Mouse (Mus musculus): Measurements from ENCODE around the gene Pheta1.

DNA sequence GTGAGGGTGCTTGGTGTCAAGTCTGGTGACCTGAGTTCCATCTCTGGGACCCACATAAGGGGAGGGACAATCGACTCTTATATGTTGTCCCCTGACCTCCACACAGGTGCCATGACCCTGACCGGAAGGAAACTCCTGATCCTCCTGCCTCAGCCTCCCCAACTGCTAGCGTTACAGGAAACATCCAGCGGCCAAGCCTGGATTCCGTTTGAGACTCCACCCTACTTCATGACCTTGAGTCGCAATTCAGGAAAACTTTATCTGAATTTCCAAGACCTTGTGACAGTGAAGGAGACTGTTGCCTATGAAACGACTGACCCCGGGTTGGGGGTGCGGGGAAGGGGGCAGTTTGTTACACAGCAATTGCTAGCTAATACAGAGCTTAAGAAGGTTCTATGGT, 7.3 kb upstream of the Pheta1 start:
- no peak for TF ChIP-seq CTCF (IDR thresholded peaks at IDR 0.05; ENCODE audit: extremely low read depth, insufficient read depth, low read length)
- TF ChIP-seq POLR2A (IDR thresholded peaks at IDR 0.05; ENCODE audit: extremely low read depth, insufficient read depth, low read length): no peak

All from cortical plate, adult 2 months (tissue).